Mouse (Mus musculus) limb, embryonic 15.5 days (tissue): ENCODE measurements around the gene Olah. TPM values are rescaled to one million over a fixed set of nuclear protein-coding genes. Genes with fewer than 3 reads are reported as not detected.
"Not testable (repeated sequence)": the region's sequence is repeated elsewhere in the genome, so short reads cannot be mapped to it uniquely, and the experiment has no call there.

Experiments
- ATAC-seq: fragments of 200-750 bp; cut with Nextera tagmentation; 2 replicates; pipeline ENCODE4 v1.8.0; 2017; ENCODE audit warnings: low read depth, moderate TSS enrichment; ENCODE audit not compliant: insufficient number of reproducible peaks, low FRiP score, low TSS enrichment
- H3K27ac ChIP-seq: fragments of 300-500 bp; sonication (generic); 2 replicates; pipeline ENCODE4 v1.5.1; 2015; ENCODE audit warnings: moderate library complexity, mild to moderate bottlenecking, inconsistent platforms
- H3K27me3 ChIP-seq: fragments of 300-500 bp; sonication (generic); 2 replicates; pipeline ENCODE4 v1.6.1; 2015; ENCODE audit warnings: inconsistent platforms
- H3K36me3 ChIP-seq: fragments of 300-500 bp; sonication (generic); 2 replicates; pipeline ENCODE4 v1.6.1; 2015; ENCODE audit warnings: inconsistent platforms
- H3K4me1 ChIP-seq: fragments of 300-500 bp; sonication (generic); 2 replicates; pipeline ENCODE4 v1.6.1; 2015; ENCODE audit warnings: inconsistent platforms
- H3K4me2 ChIP-seq: fragments of 300-500 bp; sonication (generic); 2 replicates; pipeline ENCODE4 v1.6.1; 2015; ENCODE audit warnings: mild to moderate bottlenecking, inconsistent platforms
- H3K4me3 ChIP-seq: fragments of 300-500 bp; sonication (generic); 2 replicates; pipeline ENCODE4 v1.5.1; 2015; ENCODE audit warnings: mild to moderate bottlenecking, inconsistent platforms
- H3K9ac ChIP-seq: fragments of 300-500 bp; sonication (generic); 2 replicates; pipeline ENCODE4 v1.6.1; 2015; ENCODE audit warnings: inconsistent platforms
- H3K9me3 ChIP-seq: fragments of 300-500 bp; sonication (generic); 2 replicates; pipeline ENCODE4 v1.6.1; 2016; ENCODE audit warnings: inconsistent platforms
- WGBS: fragments of 180-500 bp; shearing (Covaris S2); methylation state at CpG from one replicate; pipeline ENCODE4 v1.1.7; 2015; 5-methylcytosine and 5-hydroxymethylcytosine counted together
- polyA plus RNA-seq: library from polyadenylated mRNA; unstranded; fragments of >200 nt; fragmentation: Nextera tagmentation; extraction: Ambion mirVana; gene quantifications from 2 replicates; pipeline ENCODE4 v1.2.1, GENCODE M21; 2015

Gene Olah
- polyA plus RNA-seq: 0.31 and 0.55 TPM in 2 replicates

GRCm38 (mm10) chr2:3397110-3397509 lies at the start of gene Olah:
Olah (minus strand) TSS chr2:3397210.
- not testable (repeated sequence) for H3K9ac ChIP-seq, H3K27me3 ChIP-seq, ATAC-seq, H3K9me3 ChIP-seq, H3K4me3 ChIP-seq, H3K4me2 ChIP-seq, H3K36me3 ChIP-seq, H3K4me1 ChIP-seq, H3K27ac ChIP-seq
- 61% methylated on average over 10 of the region's 10 CpGs for WGBS

GRCm38 (mm10) chr2:3445984-3446383 lies 49.0 kb upstream of the Olah start:
- no peak overlapping the region for H3K27ac ChIP-seq
- no peaks in the 10 kb centered on the region for H3K27me3 ChIP-seq
- H3K9me3 ChIP-seq: no peaks in the 10 kb centered on the region
- WGBS: 70% methylated on average over 4 of the region's 4 CpGs
- H3K4me2 ChIP-seq: no peak overlapping the region
- ATAC-seq: no peak
- H3K4me3 ChIP-seq: no peak overlapping the region
- H3K4me1 ChIP-seq: no peaks in the 10 kb centered on the region
- no peak overlapping the region for H3K9ac ChIP-seq
- H3K36me3 ChIP-seq: no peaks in the 10 kb centered on the region

GRCm38 (mm10) chr2:3444206-3444605 lies 47.2 kb upstream of the Olah start:
- Histone ChIP-seq H3K27ac (no peak overlapping the region), H3K36me3 (0 out of 2 replicates have a peak, but pooled peaks cover 2% of the 10 kb centered on the region), H3K9me3 (no peaks in the 10 kb centered on the region), H3K4me1 (no peaks in the 10 kb centered on the region), H3K27me3 (no peaks in the 10 kb centered on the region), H3K4me3 (no peak overlapping the region), H3K4me2 (no peak overlapping the region), H3K9ac (no peak overlapping the region)
- 65% methylated on average over 7 of the region's 7 CpGs for WGBS
- no peak for ATAC-seq

- H3K27me3 ChIP-seq: no peaks in the 10 kb centered on the region
- no peak overlapping the region for H3K4me2 ChIP-seq
- WGBS: 47% methylated on average over 7 of the region's 7 CpGs
- H3K9me3 ChIP-seq: no peaks in the 10 kb centered on the region
- H3K4me3 ChIP-seq: no peak overlapping the region
- H3K36me3 ChIP-seq: 0 out of 2 replicates have a peak, but pooled peaks cover 6% of the 10 kb centered on the region
- no peak overlapping the region for H3K27ac ChIP-seq
- no peaks in the 10 kb centered on the region for H3K4me1 ChIP-seq
- ATAC-seq: no peak
- no peak overlapping the region for H3K9ac ChIP-seq
Observed at GRCm38 (mm10) chr2:3437956-3438355, 40.9 kb upstream of the Olah start.

GRCm38 (mm10) chr2:3435369-3436061 lies 38.5 kb upstream of the Olah start:
- no peak overlapping the region for H3K27ac ChIP-seq
- no peaks in the 10 kb centered on the region for H3K9me3 ChIP-seq
- no peak overlapping the region for H3K9ac ChIP-seq
- H3K27me3 ChIP-seq: no peaks in the 10 kb centered on the region
- H3K4me1 ChIP-seq: 0 out of 2 replicates have a peak, but pooled peaks cover 5% of the 10 kb centered on the region
- no peak overlapping the region for H3K4me2 ChIP-seq
- 0 out of 2 replicates have a peak, but pooled peaks cover 4% of the 10 kb centered on the region for H3K36me3 ChIP-seq
- H3K4me3 ChIP-seq: no peak overlapping the region
- no peak for ATAC-seq
- 83% methylated on average over 6 of the region's 6 CpGs for WGBS

GRCm38 (mm10) chr2:3430956-3431355 lies 33.9 kb upstream of the Olah start:
- Histone ChIP-seq H3K36me3 (no peaks in the 10 kb centered on the region; the same call in 1 of the 2 replicates), H3K4me2 (no peak overlapping the region), H3K27me3 (no peaks in the 10 kb centered on the region), H3K27ac (no peak overlapping the region), H3K4me1 (0 out of 2 replicates have a peak, but pooled peaks cover 5% of the 10 kb centered on the region), H3K4me3 (no peak overlapping the region), H3K9me3 (no peaks in the 10 kb centered on the region), H3K9ac (no peak overlapping the region)
- WGBS: 57% methylated on average over 9 of the region's 9 CpGs
- ATAC-seq: no peak

- Histone ChIP-seq H3K4me2 (peak overlapping the region; percentile 94), H3K4me3 (peak overlapping the region; percentile 64), H3K9ac (peak overlapping the region; percentile 40), H3K36me3 (no peaks in the 10 kb centered on the region; the same call in 1 of the 2 replicates), H3K27me3 (no peaks in the 10 kb centered on the region), H3K27ac (no peak overlapping the region), H3K4me1 (peaks cover 12% of the 10 kb centered on the region; the same call in 1 of the 2 replicates), H3K9me3 (no peaks in the 10 kb centered on the region)
- WGBS: 9% methylated on average over 9 of the region's 10 CpGs
- ATAC-seq: 0 out of 2 replicates have a peak, but pooled peaks have one; percentile 1
Observed at GRCm38 (mm10) chr2:3424579-3424910, 27.5 kb upstream of the Olah start.

- Histone ChIP-seq H3K36me3 (no peaks in the 10 kb centered on the region; the same call in 1 of the 2 replicates), H3K4me3 (peak within 1 kb of the TSS; percentile 64), H3K9ac (peak within 1 kb of the TSS; percentile 40), H3K27me3 (no peaks in the 10 kb centered on the region), H3K9me3 (no peaks in the 10 kb centered on the region), H3K4me1 (peaks cover 12% of the 10 kb centered on the region; the same call in 1 of the 2 replicates), H3K4me2 (peak within 1 kb of the TSS; percentile 94), H3K27ac (no peak within 1 kb of the TSS)
- peak; percentile 94 for ATAC-seq
- whole genome bisulfite sequencing: under 1% methylated on average over 29 of the region's 29 CpGs
Observed at GRCm38 (mm10) chr2:3423841-3424578, 27.0 kb upstream of the Olah start, which contains the start of gene Dclre1c. Dclre1c (plus strand) TSS chr2:3424131.

- no peak within 1 kb of the TSS for H3K27ac ChIP-seq
- H3K36me3 ChIP-seq: no peaks in the 10 kb centered on the region
- peaks cover 6% of the 10 kb centered on the region; the same call in 1 of the 2 replicates for H3K27me3 ChIP-seq
- no peak for ATAC-seq
- no peaks in the 10 kb centered on the region for H3K9me3 ChIP-seq
- peaks cover 12% of the 10 kb centered on the region; the same call in 1 of the 2 replicates for H3K4me1 ChIP-seq
- H3K4me2 ChIP-seq: no peak within 1 kb of the TSS
- WGBS: 62% methylated on average over 3 of the region's 3 CpGs
- H3K4me3 ChIP-seq: peak within 1 kb of the TSS; percentile 64; the same call in 1 of the 2 replicates
- no peak within 1 kb of the TSS for H3K9ac ChIP-seq
Observed at GRCm38 (mm10) chr2:3422548-3422947, 25.5 kb upstream of the Olah start, which contains the start of gene Meig1. Meig1 (minus strand) TSS chr2:3422648.

GRCm38 (mm10) chr2:3420157-3420556 lies 23.1 kb upstream of the Olah start:
- H3K27ac ChIP-seq: no peak overlapping the region
- WGBS: 73% methylated on average over 4 of the region's 4 CpGs
- ATAC-seq: no peak
- H3K4me2 ChIP-seq: no peak overlapping the region
- H3K36me3 ChIP-seq: no peaks in the 10 kb centered on the region
- H3K4me3 ChIP-seq: no peak overlapping the region
- H3K4me1 ChIP-seq: peaks cover 12% of the 10 kb centered on the region; the same call in 1 of the 2 replicates
- no peaks in the 10 kb centered on the region for H3K9me3 ChIP-seq
- peaks cover 6% of the 10 kb centered on the region; the same call in 1 of the 2 replicates for H3K27me3 ChIP-seq
- H3K9ac ChIP-seq: no peak overlapping the region

GRCm38 (mm10) chr2:3418883-3419431 lies 21.9 kb upstream of the Olah start:
- ATAC-seq: peak; percentile 86
- WGBS: 1% methylated on average over 38 of the region's 38 CpGs

More at GRCm38 (mm10) chr2:3418883-3419431, 21.9 kb upstream of the Olah start:
- peak overlapping the region; percentile 58 for H3K4me3 ChIP-seq
- peaks cover 4% of the 10 kb centered on the region; the same call in 1 of the 2 replicates for H3K4me1 ChIP-seq
- no peak overlapping the region for H3K27ac ChIP-seq
- no peaks in the 10 kb centered on the region for H3K36me3 ChIP-seq
- H3K27me3 ChIP-seq: peaks cover 6% of the 10 kb centered on the region; the same call in 1 of the 2 replicates
- H3K9me3 ChIP-seq: no peaks in the 10 kb centered on the region
- H3K9ac ChIP-seq: peak overlapping the region; percentile 23; the same call in 1 of the 2 replicates
- peak overlapping the region; percentile 83 for H3K4me2 ChIP-seq
